Mouse (Mus musculus): ENCODE results near the gene Rpl9-ps1. TPM values are rescaled to one million over a fixed set of nuclear protein-coding genes. Genes with fewer than 3 reads are reported as not detected.

Gene Rpl9-ps1
- polyA plus RNA-seq, 2 experiments, result not detected

- Histone ChIP-seq H3K4me2 (ENCODE audit: low read depth) (no peak overlapping the region), H3K4me1 (replicated peaks; ENCODE audit: control insufficient read depth in 2 of 2, insufficient read depth in 2 of 2, low read length in 1 of 2) (no peaks in the 10 kb centered on the region), H3K4me3 (ENCODE audit: insufficient read depth in 1 of 2, low read depth in 2 of 2, low read length in 2 of 2) (no peak overlapping the region), H3K27me3 (ENCODE audit: control insufficient read depth, insufficient read depth, low read length) (no peaks in the 10 kb centered on the region), H3K27ac (no peak overlapping the region), H3K9me3 (ENCODE audit: control insufficient read depth, low read length) (no peaks in the 10 kb centered on the region), H3K36me3 (replicated peaks; ENCODE audit: control insufficient read depth, insufficient read depth, low read depth) (no peaks in the 10 kb centered on the region), H3K9ac (replicated peaks) (no peak overlapping the region)
- TF ChIP-seq CTCF (IDR thresholded peaks at IDR 0.05; ENCODE audit: low read depth) (no peak), EP300 (IDR thresholded peaks at IDR 0.05; ENCODE audit: low read depth) (no peak)
- DNase-seq (ENCODE audit: low read depth in 3 of 3, low spot score in 3 of 3), result no peak
- no peak for ATAC-seq (ENCODE audit: insufficient read depth)
- 58% methylated on average over 4 of the region's 4 CpGs for WGBS (ENCODE audit: insufficient replicate concordance)
Observed at GRCm38 (mm10) chr11:83604698-83605097, 40.7 kb downstream of the Rpl9-ps1 start.

GRCm38 (mm10) chr11:83603399-83603798 is 42.0 kb downstream of the Rpl9-ps1 start:
- no peak for TF ChIP-seq CTCF (IDR thresholded peaks at IDR 0.05; ENCODE audit: low read depth)
- TF ChIP-seq EP300 (IDR thresholded peaks at IDR 0.05; ENCODE audit: low read depth), result no peak
- WGBS (ENCODE audit: insufficient replicate concordance), result 72% methylated on average over 3 of the region's 3 CpGs
- H3K36me3 ChIP-seq (replicated peaks; ENCODE audit: control insufficient read depth, insufficient read depth, low read depth), result no peaks in the 10 kb centered on the region
- H3K27me3 ChIP-seq (ENCODE audit: control insufficient read depth, insufficient read depth, low read length), result no peaks in the 10 kb centered on the region
- no peaks in the 10 kb centered on the region for H3K9me3 ChIP-seq (ENCODE audit: control insufficient read depth, low read length)
- H3K9ac ChIP-seq (replicated peaks), result no peak overlapping the region
- no peaks in the 10 kb centered on the region for H3K4me1 ChIP-seq (replicated peaks; ENCODE audit: control insufficient read depth in 2 of 2, insufficient read depth in 2 of 2, low read length in 1 of 2)
- ATAC-seq (ENCODE audit: insufficient read depth) (no peak), DNase-seq (ENCODE audit: low read depth in 3 of 3, low spot score in 3 of 3) (no peak)
- no peak overlapping the region for H3K4me2 ChIP-seq (ENCODE audit: low read depth)
- H3K27ac ChIP-seq, result no peak overlapping the region
- no peak overlapping the region for H3K4me3 ChIP-seq (ENCODE audit: insufficient read depth in 1 of 2, low read depth in 2 of 2, low read length in 2 of 2)

- Histone ChIP-seq H3K9me3 (ENCODE audit: control insufficient read depth, low read length) (no peaks in the 10 kb centered on the region), H3K27ac (no peak overlapping the region), H3K27me3 (ENCODE audit: control insufficient read depth, insufficient read depth, low read length) (no peaks in the 10 kb centered on the region), H3K4me2 (ENCODE audit: low read depth) (no peak overlapping the region), H3K4me3 (ENCODE audit: insufficient read depth in 1 of 2, low read depth in 2 of 2, low read length in 2 of 2) (no peak overlapping the region), H3K9ac (replicated peaks) (no peak overlapping the region), H3K36me3 (replicated peaks; ENCODE audit: control insufficient read depth, insufficient read depth, low read depth) (no peaks in the 10 kb centered on the region), H3K4me1 (replicated peaks; ENCODE audit: control insufficient read depth in 2 of 2, insufficient read depth in 2 of 2, low read length in 1 of 2) (no peaks in the 10 kb centered on the region)
- no peak for TF ChIP-seq EP300 (IDR thresholded peaks at IDR 0.05; ENCODE audit: low read depth)
- TF ChIP-seq CTCF (IDR thresholded peaks at IDR 0.05; ENCODE audit: low read depth), result no peak
- WGBS (ENCODE audit: insufficient replicate concordance), result 50% methylated on average over 2 of the region's 2 CpGs
- ATAC-seq (ENCODE audit: insufficient read depth) (no peak), DNase-seq (ENCODE audit: low read depth in 3 of 3, low spot score in 3 of 3) (no peak)
Observed at GRCm38 (mm10) chr11:83600576-83600975, 44.8 kb downstream of the Rpl9-ps1 start.

- TF ChIP-seq CTCF (IDR thresholded peaks at IDR 0.05; ENCODE audit: low read depth) (no peak), EP300 (IDR thresholded peaks at IDR 0.05; ENCODE audit: low read depth) (no peak)
- 60% methylated on average over 3 of the region's 3 CpGs for WGBS (ENCODE audit: insufficient replicate concordance)
- H3K4me3 ChIP-seq (ENCODE audit: insufficient read depth in 1 of 2, low read depth in 2 of 2, low read length in 2 of 2), result no peak overlapping the region
- no peaks in the 10 kb centered on the region for H3K27me3 ChIP-seq (ENCODE audit: control insufficient read depth, insufficient read depth, low read length)
- H3K36me3 ChIP-seq (replicated peaks; ENCODE audit: control insufficient read depth, insufficient read depth, low read depth), result no peaks in the 10 kb centered on the region
- H3K4me2 ChIP-seq (ENCODE audit: low read depth), result no peak overlapping the region
- H3K9me3 ChIP-seq (ENCODE audit: control insufficient read depth, low read length), result no peaks in the 10 kb centered on the region
- no peak overlapping the region for H3K9ac ChIP-seq (replicated peaks)
- DNase-seq (ENCODE audit: low read depth in 3 of 3, low spot score in 3 of 3) (no peak), ATAC-seq (ENCODE audit: insufficient read depth) (no peak)
- H3K4me1 ChIP-seq (replicated peaks; ENCODE audit: control insufficient read depth in 2 of 2, insufficient read depth in 2 of 2, low read length in 1 of 2), result no peaks in the 10 kb centered on the region
- no peak overlapping the region for H3K27ac ChIP-seq
Observed at GRCm38 (mm10) chr11:83598991-83599390, 46.4 kb downstream of the Rpl9-ps1 start.

GRCm38 (mm10) chr11:83598207-83598837 is 47.1 kb downstream of the Rpl9-ps1 start:
- Histone ChIP-seq H3K36me3 (replicated peaks; ENCODE audit: control insufficient read depth, insufficient read depth, low read depth) (no peaks in the 10 kb centered on the region), H3K27me3 (ENCODE audit: control insufficient read depth, insufficient read depth, low read length) (no peaks in the 10 kb centered on the region), H3K9me3 (ENCODE audit: control insufficient read depth, low read length) (no peaks in the 10 kb centered on the region), H3K4me3 (ENCODE audit: insufficient read depth in 1 of 2, low read depth in 2 of 2, low read length in 2 of 2) (no peak overlapping the region), H3K4me1 (replicated peaks; ENCODE audit: control insufficient read depth in 2 of 2, insufficient read depth in 2 of 2, low read length in 1 of 2) (no peaks in the 10 kb centered on the region), H3K4me2 (ENCODE audit: low read depth) (no peak overlapping the region), H3K9ac (replicated peaks) (no peak overlapping the region), H3K27ac (no peak overlapping the region)
- DNase-seq (ENCODE audit: low read depth in 3 of 3, low spot score in 3 of 3) (no peak), ATAC-seq (ENCODE audit: insufficient read depth) (no peak)
- WGBS (ENCODE audit: insufficient replicate concordance), result 38% methylated on average over 3 of the region's 3 CpGs
- TF ChIP-seq CTCF (IDR thresholded peaks at IDR 0.05; ENCODE audit: low read depth) (no peak), EP300 (IDR thresholded peaks at IDR 0.05; ENCODE audit: low read depth) (no peak)

All from liver, embryonic 14.5 days (tissue).